Mouse (Mus musculus) heart, adult 18-20 months (tissue): ENCODE results near the gene Cbr2. TPM values are rescaled to one million over a fixed set of nuclear protein-coding genes. Genes with fewer than 3 reads are reported as not detected.

ENCODE experiments used
- DNase-seq, 2 experiments: peaks; one replicate each; pipeline ENCODE4 v3.0.0; 2021 to 2022; ENCODE audit warnings: mixed read lengths in 1 of 2
- total RNA-seq, 2 experiments: library from RNA; stranded (reverse); gene quantifications; 2 replicates each; pipeline ENCODE4 v1.2.3; 2021

Gene Cbr2
- total RNA-seq, 2 experiments from 2014 or later, result 20.9 to 82.2 TPM

- DNase-seq, result peak; percentile 48 to 72
Observed at GRCm38 (mm10) chr11:120712771-120713568, 18.9 kb downstream of the Cbr2 start.

GRCm38 (mm10) chr11:120711980-120712604, 19.8 kb downstream of the Cbr2 start:
- DNase-seq, result no peak

GRCm38 (mm10) chr11:120710672-120711071, 21.2 kb downstream of the Cbr2 start:
- no peak for DNase-seq

- no peak for DNase-seq
Observed at GRCm38 (mm10) chr11:120709551-120709950, 22.4 kb downstream of the Cbr2 start.

GRCm38 (mm10) chr11:120707969-120708368, 23.9 kb downstream of the Cbr2 start:
- DNase-seq, result no peak

GRCm38 (mm10) chr11:120707225-120707624, 24.7 kb downstream of the Cbr2 start:
- no peak for DNase-seq

- no peak for DNase-seq
Observed at GRCm38 (mm10) chr11:120706120-120706519, 25.8 kb downstream of the Cbr2 start.

- DNase-seq, result no peak
Observed at GRCm38 (mm10) chr11:120704486-120705325, 27.2 kb downstream of the Cbr2 start.

- DNase-seq, result no peak
Observed at GRCm38 (mm10) chr11:120703696-120704454, 28.0 kb downstream of the Cbr2 start.

- peak; percentile 71 to 85 for DNase-seq
Observed at GRCm38 (mm10) chr11:120697741-120698140, 34.2 kb downstream of the Cbr2 start.

GRCm38 (mm10) chr11:120696568-120696967, 35.3 kb downstream of the Cbr2 start:
- no peak for DNase-seq

- no peak for DNase-seq
Observed at GRCm38 (mm10) chr11:120695641-120696040, 36.3 kb downstream of the Cbr2 start.

GRCm38 (mm10) chr11:120695184-120695583, 36.7 kb downstream of the Cbr2 start:
- no peak for DNase-seq

GRCm38 (mm10) chr11:120693461-120693860, 38.5 kb downstream of the Cbr2 start:
- no peak for DNase-seq

- peak; percentile 28 to 40 for DNase-seq
Observed at GRCm38 (mm10) chr11:120692471-120693011, 39.4 kb downstream of the Cbr2 start.

GRCm38 (mm10) chr11:120689365-120689764, 42.5 kb downstream of the Cbr2 start:
- DNase-seq, result no peak

GRCm38 (mm10) chr11:120686650-120687272, 45.2 kb downstream of the Cbr2 start:
- DNase-seq, result no peak

- DNase-seq, result no peak
Observed at GRCm38 (mm10) chr11:120684660-120685059, 47.3 kb downstream of the Cbr2 start.

- DNase-seq, result no peak
Observed at GRCm38 (mm10) chr11:120684086-120684485, 47.8 kb downstream of the Cbr2 start.

- DNase-seq, result no peak
Observed at GRCm38 (mm10) chr11:120683536-120683935, 48.4 kb downstream of the Cbr2 start.

- no peak for DNase-seq
Observed at GRCm38 (mm10) chr11:120682683-120683082, 49.2 kb downstream of the Cbr2 start.
